Mouse (Mus musculus) hindbrain, embryonic 11.5 days (tissue): ENCODE data around the gene Cldn5. TPM values are rescaled to one million over a fixed set of nuclear protein-coding genes. Genes with fewer than 3 reads are reported as not detected.

ENCODE experiments used
- ATAC-seq: fragments of 200-750 bp; cut with Nextera tagmentation; 2 replicates; pipeline ENCODE4 v1.8.0; 2017; ENCODE audit warnings: mild to moderate bottlenecking, moderate TSS enrichment, moderate library complexity; ENCODE audit not compliant: low FRiP score
- DNase-seq: peaks from one replicate; pipeline ENCODE4 v3.0.0-alpha.2; 2015; ENCODE audit warnings: low spot score
- H3K27ac ChIP-seq: fragments of 300-500 bp; sonication (generic); 2 replicates; pipeline ENCODE4 v1.5.1; 2014; ENCODE audit warnings: mild to moderate bottlenecking, low read depth, low read length
- H3K27me3 ChIP-seq: fragments of 300-500 bp; sonication (generic); 2 replicates; pipeline ENCODE4 v1.6.1; 2014; ENCODE audit warnings: mild to moderate bottlenecking, low read length, moderate library complexity, mixed read lengths; ENCODE audit not compliant: control insufficient read depth, insufficient read depth
- H3K36me3 ChIP-seq: fragments of 300-500 bp; sonication (generic); 2 replicates; pipeline ENCODE4 v1.6.1; 2014; ENCODE audit warnings: mild to moderate bottlenecking, low read length, moderate library complexity, mixed read lengths; ENCODE audit not compliant: control insufficient read depth, insufficient read depth
- H3K4me1 ChIP-seq: fragments of 300-500 bp; sonication (generic); replicated peaks from 2 replicates; pipeline ENCODE4 v1.6.1; 2014; ENCODE audit warnings: low read length, mixed read lengths; ENCODE audit not compliant: control insufficient read depth, insufficient read depth
- H3K4me2 ChIP-seq: fragments of 300-500 bp; sonication (generic); replicated peaks from 2 replicates; pipeline ENCODE4 v1.6.1; 2014; ENCODE audit warnings: mild to moderate bottlenecking, low read depth, low read length
- H3K4me3 ChIP-seq: fragments of 300-500 bp; sonication (generic); 2 replicates; pipeline ENCODE4 v1.5.1; 2014; ENCODE audit warnings: low read depth, low read length
- H3K9ac ChIP-seq: fragments of 300-500 bp; sonication (generic); 2 replicates; pipeline ENCODE4 v1.6.1; 2014; ENCODE audit warnings: low read depth, low read length
- H3K9me3 ChIP-seq: fragments of 300-500 bp; sonication (generic); 2 replicates; pipeline ENCODE4 v1.6.1; 2016; ENCODE audit warnings: low read length; ENCODE audit not compliant: control insufficient read depth
- WGBS: fragments of 180-500 bp; shearing (Covaris S2); extraction: QIAGEN DNeasy Blood & Tissue Kit; methylation state at CpG from one replicate; pipeline ENCODE4 v1.1.7; 2014; 5-methylcytosine and 5-hydroxymethylcytosine counted together
- polyA plus RNA-seq: library from polyadenylated mRNA; unstranded; fragments of >200 nt; fragmentation: Nextera tagmentation; extraction: Ambion mirVana; gene quantifications from 2 replicates; pipeline ENCODE4 v1.2.1, GENCODE M21; 2014

Cldn5 gene
- 25.2 and 31.3 TPM in 2 replicates for polyA plus RNA-seq

DNA sequence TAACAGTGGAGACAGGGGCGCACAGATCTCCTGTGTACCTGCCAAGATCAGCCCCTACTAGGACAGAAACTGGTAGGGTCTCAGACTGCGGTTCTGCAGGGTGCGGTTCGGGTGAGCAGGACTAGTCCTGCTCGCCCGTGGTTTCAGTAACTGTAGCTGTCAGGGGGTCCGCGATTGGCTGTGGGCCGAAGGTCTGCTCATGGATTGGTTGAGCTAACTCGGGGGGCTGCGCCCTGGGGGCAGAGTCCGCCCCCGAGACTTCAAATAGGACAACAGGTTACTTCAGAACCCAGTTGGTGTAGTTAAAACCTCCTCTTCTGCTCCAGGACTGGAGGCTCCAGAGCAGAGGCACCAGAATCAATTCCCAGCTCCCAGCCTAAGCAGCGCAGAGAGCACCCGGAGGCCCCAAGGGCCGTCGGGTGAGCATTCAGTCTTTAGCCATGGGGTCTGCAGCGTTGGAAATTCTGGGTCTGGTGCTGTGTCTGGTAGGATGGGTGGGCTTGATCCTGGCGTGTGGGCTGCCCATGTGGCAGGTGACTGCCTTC lies at the start of gene Cldn5:
TSS of gene Cldn5 (plus strand) at position 292 of the 545 bp plus-strand sequence.
- ATAC-seq (peak; percentile 17; the same call in 1 of the 2 replicates), DNase-seq (peak; percentile 46)
- Histone ChIP-seq H3K4me2 (peak within 1 kb of the TSS; percentile 60), H3K27ac (no peak within 1 kb of the TSS), H3K4me3 (peak within 1 kb of the TSS; percentile 40), H3K9ac (peak within 1 kb of the TSS; percentile 47), H3K4me1 (peaks cover 5% of the 10 kb centered on the region; the same call in 1 of the 2 replicates), H3K27me3 (peaks cover 40% of the 10 kb centered on the region), H3K36me3 (no peaks in the 10 kb centered on the region), H3K9me3 (no peaks in the 10 kb centered on the region)
- 3% methylated on average over 19 of the region's 19 CpGs for WGBS

DNA sequence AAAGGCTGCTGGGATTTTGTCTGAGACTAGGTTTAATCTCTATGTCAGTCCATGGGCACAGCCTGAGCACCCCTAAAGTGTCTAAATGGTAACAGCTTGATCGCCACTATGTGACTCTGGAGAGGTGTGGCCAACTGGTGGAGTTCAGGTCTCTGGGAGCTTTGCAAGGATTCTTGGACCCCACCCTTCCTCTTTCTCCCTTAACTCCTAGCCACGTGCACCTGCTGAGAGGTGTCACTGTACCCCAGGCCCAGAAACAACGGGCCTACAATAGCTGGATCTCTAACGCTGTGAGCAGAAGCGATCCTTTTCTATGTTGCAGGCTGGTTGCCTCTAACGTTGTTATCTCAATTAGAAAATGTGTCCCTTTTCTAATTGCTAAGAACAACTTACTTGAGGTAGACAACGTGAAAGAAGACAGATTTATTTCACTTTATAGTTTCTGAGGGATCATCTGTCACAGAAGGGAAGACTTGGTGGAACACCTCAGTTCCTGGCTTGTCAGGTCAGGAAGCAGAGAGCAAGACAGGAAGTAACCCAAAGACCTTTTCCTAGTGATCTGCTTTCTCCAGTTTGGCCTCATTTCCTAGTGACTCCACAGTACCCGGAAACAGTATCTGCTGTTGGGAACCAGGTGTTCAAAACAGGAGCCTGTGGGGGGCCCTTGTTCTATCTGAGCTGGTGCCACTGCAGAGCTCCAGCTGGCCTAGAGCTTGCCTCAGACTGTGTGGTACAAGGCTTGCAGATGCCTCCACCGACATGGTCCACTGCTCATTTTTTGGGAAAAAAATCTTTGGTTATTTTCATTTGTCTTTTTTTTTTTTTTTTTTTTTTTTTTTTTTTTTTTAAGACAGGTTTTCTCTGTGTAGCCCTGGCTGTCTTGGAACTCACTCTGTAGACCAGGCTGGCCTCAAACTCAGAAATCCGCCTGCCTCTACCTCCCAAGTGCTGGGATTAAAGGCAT lies 48.8 kb upstream of the Cldn5 start:
- Histone ChIP-seq H3K36me3 (no peaks in the 10 kb centered on the region), H3K27me3 (no peaks in the 10 kb centered on the region), H3K9ac (no peak overlapping the region), H3K27ac (no peak overlapping the region), H3K4me1 (no peaks in the 10 kb centered on the region), H3K9me3 (no peaks in the 10 kb centered on the region), H3K4me3 (no peak overlapping the region), H3K4me2 (no peak overlapping the region)
- DNase-seq (no peak), ATAC-seq (no peak)
- 76% methylated on average over 10 of the region's 10 CpGs for WGBS

DNA sequence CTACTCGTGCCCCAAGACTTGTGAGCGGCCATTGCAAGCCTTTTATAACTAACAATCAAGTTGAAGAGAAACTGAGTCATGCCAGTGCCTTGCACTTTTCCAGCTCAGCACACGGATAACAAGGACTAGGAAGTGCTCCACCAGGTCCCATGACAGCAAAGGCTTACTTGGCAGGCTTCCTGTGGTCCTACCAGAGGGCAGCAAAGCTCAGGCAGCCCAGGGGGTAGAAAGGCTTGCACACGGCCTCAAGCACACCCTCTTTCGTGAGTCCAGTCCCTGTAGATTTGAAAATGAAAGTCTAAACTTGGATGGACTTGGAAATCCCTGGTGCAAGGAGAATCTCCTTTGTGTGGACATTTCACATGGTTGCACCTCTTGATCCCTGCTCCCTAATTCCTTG lies 47.5 kb upstream of the Cldn5 start:
- Histone ChIP-seq H3K9ac (no peak overlapping the region), H3K4me1 (no peaks in the 10 kb centered on the region), H3K4me3 (no peak overlapping the region), H3K9me3 (no peaks in the 10 kb centered on the region), H3K27me3 (no peaks in the 10 kb centered on the region), H3K27ac (no peak overlapping the region), H3K4me2 (no peak overlapping the region), H3K36me3 (no peaks in the 10 kb centered on the region)
- 74% methylated on average over 5 of the region's 5 CpGs for WGBS
- ATAC-seq (no peak), DNase-seq (no peak)

DNA sequence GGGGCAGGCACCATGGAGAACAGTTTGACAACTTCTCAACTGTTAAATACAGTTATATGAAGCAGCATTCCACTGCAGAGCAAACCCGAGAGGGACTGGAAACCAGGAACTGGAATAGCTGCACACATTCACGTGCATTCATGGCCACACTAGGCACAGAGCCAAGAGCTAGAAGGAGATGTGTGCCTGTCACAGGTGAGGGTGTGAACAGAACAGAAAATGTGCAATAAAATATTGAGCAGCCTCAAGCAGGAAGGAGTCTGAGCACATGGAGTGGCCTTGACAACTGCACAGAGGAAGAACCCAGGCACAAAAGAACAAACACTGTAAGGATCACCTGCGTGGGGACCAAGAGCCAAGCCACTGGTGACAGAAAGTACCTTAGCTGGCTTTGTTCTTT lies 46.0 kb upstream of the Cldn5 start:
- H3K9me3 ChIP-seq = no peaks in the 10 kb centered on the region
- H3K36me3 ChIP-seq = no peaks in the 10 kb centered on the region
- WGBS = 85% methylated on average over 3 of the region's 3 CpGs
- no peak for DNase-seq
- no peaks in the 10 kb centered on the region for H3K27me3 ChIP-seq
- no peak for ATAC-seq
- no peak overlapping the region for H3K4me3 ChIP-seq
- H3K27ac ChIP-seq = no peak overlapping the region
- H3K9ac ChIP-seq = no peak overlapping the region
- no peaks in the 10 kb centered on the region for H3K4me1 ChIP-seq
- H3K4me2 ChIP-seq = no peak overlapping the region

DNA sequence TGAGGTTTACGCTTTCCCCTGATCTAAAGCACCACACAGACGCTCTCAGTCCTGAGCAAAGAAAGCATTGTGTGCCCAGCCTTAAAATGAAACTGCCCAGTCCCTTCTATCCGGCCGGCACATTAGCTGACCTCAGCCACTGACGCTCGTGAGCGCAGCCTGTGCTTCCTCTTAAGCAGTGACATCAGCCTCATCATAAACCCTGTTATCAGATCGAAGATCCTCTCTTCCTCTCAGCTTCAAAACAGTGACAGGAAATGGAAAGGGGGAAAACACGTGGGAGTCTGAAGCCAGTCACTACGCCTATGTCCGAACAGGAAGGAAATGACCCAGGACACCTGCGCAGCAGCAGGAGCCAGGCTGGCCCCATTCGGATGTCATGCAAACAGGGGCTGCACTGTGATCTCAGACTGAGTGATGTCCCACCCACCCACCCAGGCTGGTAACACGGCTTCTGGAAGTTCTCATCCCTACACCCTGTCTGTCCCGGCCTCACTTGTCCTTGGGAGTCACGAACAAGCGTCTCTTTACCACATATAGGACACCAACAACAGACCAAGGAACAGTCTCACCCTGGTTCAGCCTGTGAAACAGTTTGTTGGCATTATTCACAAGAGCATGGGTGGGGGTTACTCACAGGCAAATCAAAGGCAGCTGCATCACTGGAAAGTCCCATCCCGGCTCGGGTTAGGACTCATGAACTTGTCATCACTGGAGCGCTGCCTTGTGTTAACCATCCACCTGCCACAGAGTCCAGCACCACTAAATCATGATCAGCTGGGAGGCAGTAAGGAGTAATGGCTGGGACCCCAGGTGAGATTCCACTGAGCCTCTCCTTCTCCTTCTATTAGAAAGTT lies 43.3 kb upstream of the Cldn5 start:
- H3K4me2 ChIP-seq = no peak overlapping the region
- no peak overlapping the region for H3K9ac ChIP-seq
- H3K36me3 ChIP-seq = no peaks in the 10 kb centered on the region
- WGBS = 70% methylated on average over 20 of the region's 20 CpGs
- H3K4me1 ChIP-seq = no peaks in the 10 kb centered on the region
- no peak overlapping the region for H3K27ac ChIP-seq
- no peaks in the 10 kb centered on the region for H3K9me3 ChIP-seq
- no peak overlapping the region for H3K4me3 ChIP-seq
- DNase-seq (no peak), ATAC-seq (no peak)
- H3K27me3 ChIP-seq = no peaks in the 10 kb centered on the region

DNA sequence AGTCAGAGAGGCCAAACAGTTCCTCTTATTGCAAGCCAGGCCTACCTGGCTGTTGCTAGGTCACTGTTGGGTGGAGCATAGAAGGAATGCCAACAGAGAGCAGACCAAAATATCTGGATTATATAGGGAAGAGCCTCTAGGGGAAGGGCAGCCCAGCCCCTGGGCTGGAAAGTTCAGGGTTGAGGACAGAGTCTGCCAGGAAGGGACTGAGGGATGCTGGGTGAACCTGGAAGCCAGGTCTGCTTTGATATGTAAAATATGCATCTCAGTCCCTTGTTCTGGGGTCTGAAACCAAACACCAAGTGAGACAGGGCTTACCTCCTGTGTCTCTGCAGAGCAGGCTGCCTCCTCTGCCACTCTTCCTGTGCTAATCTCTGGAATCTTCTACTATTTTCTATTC lies 38.3 kb upstream of the Cldn5 start:
- Histone ChIP-seq H3K27me3 (no peaks in the 10 kb centered on the region), H3K9me3 (no peaks in the 10 kb centered on the region), H3K4me1 (no peaks in the 10 kb centered on the region), H3K27ac (no peak overlapping the region), H3K36me3 (no peaks in the 10 kb centered on the region), H3K4me3 (no peak overlapping the region), H3K9ac (no peak overlapping the region), H3K4me2 (no peak overlapping the region)
- no peak for DNase-seq
- no peak for ATAC-seq

DNA sequence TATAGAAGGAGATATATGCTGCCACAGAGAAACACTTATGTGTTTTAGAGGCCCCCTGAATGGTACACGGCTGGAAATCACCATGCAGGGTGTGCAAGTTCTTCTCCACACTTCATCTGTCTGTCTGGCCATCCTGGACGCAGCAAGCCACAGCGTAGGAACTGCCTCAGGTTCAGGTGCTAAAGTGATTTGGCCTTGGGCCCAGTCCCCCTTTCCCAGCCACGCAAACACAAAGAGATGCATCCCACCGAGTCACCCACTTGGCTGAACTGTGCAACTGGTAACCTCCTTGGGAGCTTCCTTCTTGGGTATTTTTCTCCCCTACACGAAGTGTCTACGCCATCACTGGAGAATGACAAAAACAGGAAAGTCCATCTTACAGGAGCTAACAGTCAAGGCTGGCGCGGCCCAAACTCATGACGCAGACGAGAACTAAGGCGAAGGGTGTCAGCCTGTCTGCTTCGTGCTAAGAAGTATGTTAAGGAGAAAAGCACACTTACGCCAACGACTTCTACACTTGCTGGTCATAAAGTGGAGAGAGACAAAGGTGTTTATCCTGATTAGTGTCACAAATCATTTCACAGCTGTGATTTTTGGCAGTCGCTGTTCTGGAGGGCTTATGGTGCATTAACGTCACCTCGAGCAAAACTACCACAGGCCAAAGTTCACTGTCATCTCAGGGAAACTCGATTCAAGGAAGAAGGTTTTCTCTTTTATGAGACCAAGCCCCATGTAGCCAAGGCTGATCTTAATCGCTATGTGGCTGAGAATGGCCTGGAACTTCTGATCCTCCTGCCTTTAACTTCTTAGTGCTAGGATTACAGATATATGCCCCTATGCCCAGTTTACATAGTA lies 30.2 kb upstream of the Cldn5 start:
- H3K4me3 ChIP-seq = no peak overlapping the region
- H3K9ac ChIP-seq = no peak overlapping the region
- H3K4me1 ChIP-seq = no peaks in the 10 kb centered on the region
- H3K36me3 ChIP-seq = no peaks in the 10 kb centered on the region
- no peaks in the 10 kb centered on the region for H3K27me3 ChIP-seq
- H3K27ac ChIP-seq = no peak overlapping the region
- 92% methylated on average over 20 of the region's 20 CpGs for WGBS
- no peak overlapping the region for H3K4me2 ChIP-seq
- no peak for ATAC-seq
- no peak for DNase-seq
- no peaks in the 10 kb centered on the region for H3K9me3 ChIP-seq

DNA sequence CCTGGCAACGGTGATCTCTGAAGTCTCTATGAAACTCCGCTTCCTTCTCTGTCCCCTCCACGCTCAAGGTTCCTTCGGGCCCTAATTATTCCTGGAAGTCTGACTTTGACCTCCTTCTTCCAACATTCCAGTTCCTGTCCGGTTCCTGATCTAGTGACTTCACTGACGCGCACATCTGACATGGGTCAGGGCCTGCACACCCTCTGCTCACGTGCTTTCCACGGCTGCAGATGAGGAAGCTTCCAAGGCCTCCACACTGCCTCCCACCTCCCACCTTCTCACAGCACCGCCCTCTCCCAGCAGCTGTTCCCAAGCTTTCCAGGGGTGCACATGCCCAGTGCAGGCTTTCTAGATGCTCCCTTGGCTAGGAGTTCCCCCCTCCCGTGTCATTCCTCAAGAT lies 25.5 kb upstream of the Cldn5 start:
- Histone ChIP-seq H3K9ac (no peak overlapping the region), H3K36me3 (no peaks in the 10 kb centered on the region), H3K9me3 (no peaks in the 10 kb centered on the region), H3K27me3 (no peaks in the 10 kb centered on the region), H3K4me2 (no peak overlapping the region), H3K27ac (no peak overlapping the region), H3K4me1 (no peaks in the 10 kb centered on the region), H3K4me3 (no peak overlapping the region)
- ATAC-seq (no peak), DNase-seq (no peak)
- 84% methylated on average over 11 of the region's 11 CpGs for WGBS
